Mouse (Mus musculus) heart, adult 2 months (tissue): ENCODE results near the gene Tbc1d22a. TPM values are rescaled to one million over a fixed set of nuclear protein-coding genes. Genes with fewer than 3 reads are reported as not detected.

ENCODE experiments used
- DNase-seq, 2 experiments: peaks; one replicate each; pipeline ENCODE4 v3.0.0; 2021
- H3K27ac ChIP-seq: fragments of 200-600 bp; 2 replicates; pipeline ENCODE4 v1.8.1; 2022
- H3K27me3 ChIP-seq: fragments of 200-500 bp; 2 replicates; pipeline ENCODE4 v1.6.1; 2012; ENCODE audit warnings: mild to moderate bottlenecking, low read length, inconsistent platforms, mixed read lengths; ENCODE audit not compliant: control insufficient read depth, insufficient read depth
- H3K36me3 ChIP-seq: fragments of 200-500 bp; 2 replicates; pipeline ENCODE4 v1.6.1; 2012; ENCODE audit warnings: low read length, inconsistent platforms; ENCODE audit not compliant: control insufficient read depth, insufficient read depth
- H3K4me1 ChIP-seq: fragments of 200-500 bp; 2 replicates; pipeline ENCODE4 v1.6.1; 2011; ENCODE audit warnings: low read length; ENCODE audit not compliant: control insufficient read depth, insufficient read depth
- H3K4me3 ChIP-seq: fragments of 200-600 bp; 2 replicates; pipeline ENCODE4 v1.8.1; 2022
- H3K79me2 ChIP-seq: fragments of 200-500 bp; replicated peaks from 2 replicates; pipeline ENCODE4 v1.6.1; 2012; ENCODE audit warnings: mild to moderate bottlenecking, inconsistent platforms, low read length, moderate library complexity, mixed read lengths; ENCODE audit not compliant: control insufficient read depth, insufficient read depth
- H3K9ac ChIP-seq: fragments of 200-500 bp; 2 replicates; pipeline ENCODE4 v1.6.1; 2012; ENCODE audit warnings: low read depth, mild to moderate bottlenecking, control low read depth, inconsistent platforms, low read length, mixed read lengths
- CTCF ChIP-seq: fragments of 200-600 bp; IDR thresholded peaks from 2 replicates; pipeline ENCODE4 v1.8.1; 2022; ENCODE audit warnings: antibody characterized with exemption, mild to moderate bottlenecking, moderate library complexity
- EP300 ChIP-seq: fragments of 200-500 bp; IDR thresholded peaks from 2 replicates; pipeline ENCODE4 v1.6.1; 2011; ENCODE audit warnings: low read depth, low read length, control low read depth; ENCODE audit not compliant: insufficient read depth
- POLR2A ChIP-seq: fragments of 200-500 bp; IDR thresholded peaks from 2 replicates; pipeline ENCODE4 v1.6.1; 2011; ENCODE audit warnings: mild to moderate bottlenecking, low read depth, low read length, control low read depth; ENCODE audit not compliant: insufficient read depth
- WGBS: fragments of 180-500 bp; shearing (Covaris S2); methylation state at CpG from one replicate; pipeline ENCODE4 v1.1.7; 2018; 5-methylcytosine and 5-hydroxymethylcytosine counted together
- intact Hi-C: fragments of 180-260 bp; cut with DNase I; formaldehyde crosslinking; loops from one replicate; pipeline ENCODE4 v1.15.1; 2025
- polyA plus RNA-seq: library from polyadenylated mRNA; depleted of rRNA; stranded (reverse); fragments of >200 nt; gene quantifications from 2 replicates; pipeline ENCODE4 v1.2.3, GENCODE M21; 2012
- total RNA-seq, 2 experiments: library from RNA; stranded (reverse); gene quantifications; 2 replicates each; pipeline ENCODE4 v1.2.3; 2021

Tbc1d22a gene
- total and polyA plus RNA-seq, 3 experiments = 21.8 to 25.6 (median 23.2) TPM

DNA sequence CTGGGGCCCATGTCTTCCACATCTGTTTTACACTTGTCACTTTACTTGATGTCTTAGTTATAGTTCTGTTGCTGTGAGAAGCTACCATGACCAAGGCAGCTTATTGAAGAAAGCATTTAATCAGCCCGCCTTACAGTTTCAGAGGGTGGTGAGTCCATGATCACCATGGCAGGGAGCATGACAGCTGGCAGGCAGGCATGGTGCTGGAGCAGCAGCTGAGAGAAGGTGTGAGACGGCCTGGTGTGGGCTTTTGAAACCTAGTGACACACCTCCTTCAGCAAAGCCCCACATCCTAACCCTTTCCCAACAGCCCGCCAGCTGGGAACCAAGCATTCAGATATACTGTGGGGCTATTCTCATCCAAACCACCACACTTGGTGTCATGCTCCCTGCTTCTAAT, 91.0 kb downstream of the Tbc1d22a start:
- H3K36me3 ChIP-seq = no peaks in the 10 kb centered on the region
- no peak for DNase-seq
- no peaks in the 10 kb centered on the region for H3K79me2 ChIP-seq
- H3K4me3 ChIP-seq = no peak overlapping the region
- TF ChIP-seq CTCF = no peak
- no peak for TF ChIP-seq EP300
- TF ChIP-seq POLR2A = no peak
- no peak overlapping the region for H3K9ac ChIP-seq
- no peak overlapping the region for H3K27ac ChIP-seq
- intact Hi-C loops = no loop called here
- no peaks in the 10 kb centered on the region for H3K27me3 ChIP-seq
- no peaks in the 10 kb centered on the region for H3K4me1 ChIP-seq
- WGBS = 85% methylated on average over 3 of the region's 3 CpGs

DNA sequence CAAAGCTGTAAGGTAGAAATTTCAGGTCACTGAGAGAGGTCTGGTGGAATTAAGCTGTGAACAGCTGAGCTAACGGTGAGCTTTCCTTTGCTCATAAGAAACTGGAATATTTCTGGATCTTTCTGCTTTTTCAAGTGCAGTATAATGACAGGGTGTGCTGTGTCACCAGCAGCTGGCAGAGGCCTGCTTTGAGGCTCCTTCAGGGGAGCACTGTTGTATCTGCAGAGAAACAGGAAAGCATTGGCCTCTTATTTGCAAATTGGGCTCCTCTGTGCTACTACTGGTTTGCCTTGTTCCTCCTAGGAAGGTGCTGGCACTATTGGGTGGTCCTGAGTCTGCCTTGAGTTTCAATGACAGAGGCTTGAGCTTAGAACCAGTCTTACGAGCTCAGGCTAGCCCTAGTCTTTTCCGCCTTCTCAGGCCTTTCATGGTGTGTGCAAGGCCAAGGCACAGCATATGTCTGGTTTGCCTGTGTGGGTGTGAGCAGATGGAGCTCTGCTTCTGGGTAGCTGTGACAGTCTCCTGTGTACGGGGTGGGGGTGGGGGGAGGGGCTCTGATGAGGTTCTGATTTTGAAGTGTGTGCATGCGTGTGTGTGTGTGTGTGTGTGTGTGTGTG, 95.1 kb downstream of the Tbc1d22a start:
- H3K9ac ChIP-seq = no peak overlapping the region
- intact Hi-C loops = no loop called here
- DNase-seq = no peak
- 87% methylated on average over 5 of the region's 5 CpGs for WGBS
- no peak overlapping the region for H3K27ac ChIP-seq
- no peaks in the 10 kb centered on the region for H3K79me2 ChIP-seq
- H3K4me1 ChIP-seq = no peaks in the 10 kb centered on the region
- no peaks in the 10 kb centered on the region for H3K27me3 ChIP-seq
- H3K36me3 ChIP-seq = no peaks in the 10 kb centered on the region; the same call in 1 of the 2 replicates
- no peak overlapping the region for H3K4me3 ChIP-seq
- TF ChIP-seq POLR2A (no peak), CTCF (no peak), EP300 (no peak)

DNA sequence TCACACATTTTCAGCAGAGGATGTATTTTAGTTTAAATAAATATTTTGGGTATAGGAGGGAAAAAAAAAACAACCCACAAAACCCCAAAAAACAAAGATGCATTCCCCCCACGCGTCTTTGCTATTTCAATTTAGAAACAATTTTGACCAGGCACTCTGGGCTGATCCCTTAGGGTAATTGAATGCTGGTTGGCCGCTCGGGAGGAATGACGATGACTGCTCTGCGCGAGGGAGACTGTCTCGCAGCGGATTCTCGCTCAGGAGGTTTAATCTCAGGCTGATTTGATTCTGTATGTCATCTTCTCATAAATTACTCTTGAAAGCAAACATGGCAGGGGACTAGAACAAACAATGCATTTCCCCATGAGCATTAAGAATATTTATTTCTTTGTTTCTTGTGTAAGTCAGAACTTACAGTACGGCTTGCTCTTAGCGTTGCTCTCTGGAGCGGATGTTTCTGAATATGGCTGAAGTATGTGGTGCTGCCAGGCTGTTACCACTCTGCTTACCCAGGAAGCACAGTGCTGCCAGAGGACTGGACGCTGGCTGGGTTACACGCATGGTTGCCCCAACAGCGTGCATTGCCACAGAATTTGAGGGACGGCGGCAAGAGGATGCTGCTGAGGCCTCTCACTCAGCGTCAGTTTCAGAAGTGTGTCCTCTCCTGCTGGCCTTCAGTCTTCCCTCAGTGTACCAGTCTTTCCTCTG, 106.7 kb downstream of the Tbc1d22a start:
- WGBS = 94% methylated on average over 19 of the region's 19 CpGs
- Histone ChIP-seq H3K4me1 (no peaks in the 10 kb centered on the region), H3K9ac (no peak overlapping the region), H3K27ac (no peak overlapping the region), H3K27me3 (no peaks in the 10 kb centered on the region), H3K4me3 (no peak overlapping the region), H3K79me2 (no peaks in the 10 kb centered on the region), H3K36me3 (no peaks in the 10 kb centered on the region)
- no peak for DNase-seq
- intact Hi-C loops = no loop called here
- no peak for TF ChIP-seq EP300

DNA sequence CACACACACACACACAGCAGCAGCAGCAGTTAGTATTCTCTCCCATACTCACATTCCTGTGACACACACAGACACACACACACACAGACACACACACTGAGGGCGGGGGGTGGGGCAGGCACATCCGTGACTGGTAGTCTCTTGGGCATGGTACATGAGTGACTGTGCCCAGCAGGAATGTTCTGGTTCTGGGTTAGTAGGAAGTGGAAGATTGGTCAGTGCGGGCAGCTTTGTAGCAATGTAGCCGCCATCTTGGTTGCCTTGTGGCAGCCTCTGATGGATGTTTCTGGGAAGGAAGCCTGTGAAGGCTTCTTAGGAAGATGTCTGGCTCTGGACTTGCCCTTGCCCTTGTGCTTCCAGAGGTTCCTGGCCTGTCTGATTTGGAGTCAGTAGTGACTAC, 112.1 kb downstream of the Tbc1d22a start:
- Histone ChIP-seq H3K27me3 (no peaks in the 10 kb centered on the region), H3K27ac (no peak overlapping the region), H3K4me3 (no peak overlapping the region), H3K4me1 (no peaks in the 10 kb centered on the region), H3K79me2 (no peaks in the 10 kb centered on the region), H3K36me3 (no peaks in the 10 kb centered on the region), H3K9ac (no peak overlapping the region)
- no peak for TF ChIP-seq CTCF
- no peak for TF ChIP-seq EP300
- no peak for TF ChIP-seq POLR2A
- DNase-seq = no peak
- intact Hi-C loops = no loop called here
- 94% methylated on average over 4 of the region's 4 CpGs for WGBS

DNA sequence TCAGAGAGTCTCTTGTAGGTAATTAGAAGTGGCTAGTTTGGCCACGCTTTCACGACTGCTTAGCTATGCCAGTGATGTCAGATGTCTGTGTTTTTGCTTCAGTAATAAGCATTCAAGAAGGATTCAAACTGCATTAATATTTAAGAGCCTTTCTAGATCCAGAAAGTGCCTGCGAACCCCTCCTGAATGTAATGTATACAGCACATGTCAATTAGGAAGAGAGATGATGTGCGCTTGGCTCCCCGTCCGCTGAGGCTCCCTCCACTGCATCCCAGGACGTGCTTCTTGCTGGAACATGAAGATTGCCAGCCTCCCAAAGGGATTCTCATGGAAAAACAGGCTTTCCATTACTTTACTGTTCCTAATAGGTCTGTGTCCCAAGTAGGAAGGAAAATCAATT, 115.7 kb downstream of the Tbc1d22a start:
- Histone ChIP-seq H3K4me3 (no peak overlapping the region), H3K9ac (no peak overlapping the region), H3K36me3 (no peaks in the 10 kb centered on the region), H3K4me1 (no peaks in the 10 kb centered on the region), H3K79me2 (no peaks in the 10 kb centered on the region), H3K27ac (no peak overlapping the region), H3K27me3 (no peaks in the 10 kb centered on the region)
- DNase-seq = no peak
- intact Hi-C loops = no loop called here
- whole genome bisulfite sequencing = 89% methylated on average over 7 of the region's 7 CpGs
- TF ChIP-seq POLR2A = no peak

DNA sequence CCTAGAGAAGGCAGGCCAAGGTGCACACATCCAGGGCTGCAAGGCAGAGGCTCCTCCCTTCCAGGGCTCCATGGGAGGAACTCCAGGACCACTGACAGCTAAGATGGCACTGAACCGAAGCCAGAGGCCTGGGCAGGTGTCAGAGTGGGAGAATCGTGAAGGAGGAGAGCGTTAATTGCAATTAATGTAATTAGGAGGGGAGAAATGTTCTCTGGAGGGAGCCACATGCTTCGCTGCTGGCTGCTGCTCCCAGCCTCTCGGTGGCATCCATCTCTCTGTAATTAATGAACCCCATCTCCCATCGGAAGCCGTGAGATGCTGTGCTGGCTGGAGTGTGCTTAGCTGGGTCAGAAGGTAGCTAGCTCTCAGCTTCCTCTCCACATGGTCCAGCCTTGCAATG, 116.2 kb downstream of the Tbc1d22a start:
- H3K9ac ChIP-seq = no peak overlapping the region
- H3K36me3 ChIP-seq = no peaks in the 10 kb centered on the region
- H3K27me3 ChIP-seq = no peaks in the 10 kb centered on the region
- WGBS = 86% methylated on average over 7 of the region's 7 CpGs
- DNase-seq = no peak
- no peaks in the 10 kb centered on the region for H3K4me1 ChIP-seq
- no peak for TF ChIP-seq EP300
- TF ChIP-seq CTCF = no peak
- no peak for TF ChIP-seq POLR2A
- intact Hi-C loops = no loop called here
- no peak overlapping the region for H3K4me3 ChIP-seq
- no peaks in the 10 kb centered on the region for H3K79me2 ChIP-seq
- no peak overlapping the region for H3K27ac ChIP-seq
